Mouse (Mus musculus) heart, adult 10 weeks (tissue): ENCODE measurements around the gene Vmn1r149. TPM values are rescaled to one million over a fixed set of nuclear protein-coding genes. Genes with fewer than 3 reads are reported as not detected.

ENCODE experiments used
- polyA plus RNA-seq: library from polyadenylated mRNA; stranded (reverse); fragments of 350-450 nt; fragmentation: Illumina TruSeq; extraction: RNeasy Lipid Tissue Mini Kit (QIAGEN cat#74804); gene quantifications from one replicate; pipeline ENCODE4 v1.2.3, GENCODE M21; 2014; ENCODE audit warnings: low read depth, low replicate concordance

Gene Vmn1r149
- not detected for polyA plus RNA-seq

DNA sequence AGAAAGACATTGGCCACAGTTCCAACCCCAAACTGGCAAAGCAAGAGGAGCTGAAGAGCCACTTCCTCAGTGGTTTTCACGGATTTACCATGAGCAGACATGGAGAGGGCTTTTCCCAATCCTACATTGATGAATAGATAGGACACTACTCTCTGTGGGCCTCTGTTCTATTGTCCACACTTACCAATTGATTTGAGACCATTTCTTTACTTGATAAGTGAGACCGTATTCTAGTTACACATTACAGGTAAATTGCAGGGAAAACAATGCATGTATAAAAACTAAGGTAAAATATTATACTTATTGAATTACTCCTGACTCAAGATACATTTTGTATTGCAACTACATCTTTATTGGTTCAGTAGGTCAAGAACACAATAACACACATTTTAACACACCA, at the start of gene Vmn1r149:
Gene Vmn1r149, minus strand, starts transcription at position 101 of the 400 bp plus-strand sequence.

DNA sequence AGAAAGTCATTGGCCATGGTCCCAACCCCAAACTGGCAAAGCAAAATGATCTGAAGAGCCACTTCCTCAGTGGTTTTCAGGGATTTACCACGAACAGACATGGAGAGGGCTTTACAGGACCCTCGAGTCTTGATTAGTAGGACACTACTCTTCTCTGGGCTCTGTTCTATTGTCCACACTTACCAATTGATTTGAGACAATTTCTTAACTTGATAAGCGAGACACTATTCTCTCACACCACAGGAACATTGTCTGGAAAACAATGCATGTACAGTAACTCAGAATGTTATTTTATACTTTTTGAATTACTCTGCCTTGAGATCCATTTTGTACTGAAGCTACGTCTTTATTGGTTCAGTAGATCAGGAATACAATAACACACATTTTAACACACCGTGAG, 25.9 kb upstream of the Vmn1r149 start, which contains the start of gene Gm10665:
Gene Gm10665, minus strand, starts transcription at position 101 of the 400 bp plus-strand sequence.

GRCm38 (mm10) chr7:22413283-22413682, 24.7 kb downstream of the Vmn1r149 start, which contains the start of gene Vmn1r148:
TSS of gene Vmn1r148 (plus strand) at chr7:22413583.

Other genes with a start within 250 kb of the Vmn1r149 start
- not detected for gene Vmn1r143, start 248.9 kb downstream of the Vmn1r149 start, polyA plus RNA-seq
- gene Gm8653, start 237.0 kb downstream of the Vmn1r149 start, polyA plus RNA-seq, result not detected
- not detected for gene Gm8453, start 208.7 kb downstream of the Vmn1r149 start, polyA plus RNA-seq
- gene Gm4187, start 108.5 kb downstream of the Vmn1r149 start, polyA plus RNA-seq, result not detected
- not detected for gene Gm8660, start 67.2 kb downstream of the Vmn1r149 start, polyA plus RNA-seq
- gene Vmn1r148, start 24.6 kb downstream of the Vmn1r149 start, polyA plus RNA-seq, result not detected
- gene Gm10665, start 25.8 kb upstream of the Vmn1r149 start, polyA plus RNA-seq, result not detected
- gene Vmn1r151, start 61.4 kb upstream of the Vmn1r149 start, polyA plus RNA-seq, result not detected
- gene Vmn1r152, start 84.7 kb upstream of the Vmn1r149 start, polyA plus RNA-seq, result not detected
- gene Gm8677, start 96.7 kb upstream of the Vmn1r149 start, polyA plus RNA-seq, result not detected
- not detected for gene Gm4201, start 127.1 kb upstream of the Vmn1r149 start, polyA plus RNA-seq
- gene Gm4565, start 149.9 kb upstream of the Vmn1r149 start, polyA plus RNA-seq, result not detected
- gene Vmn1r155, start 219.8 kb upstream of the Vmn1r149 start, polyA plus RNA-seq, result not detected